Mouse (Mus musculus) lung, postnatal 0 days (tissue): Measurements from ENCODE around the gene Tax1bp3.
A peak's percentile ranks its signal among the peaks of the same experiment; 100 is the strongest.

Experiments used
- CTCF ChIP-seq: IDR thresholded peaks from 2 replicates; pipeline ENCODE4 v1.5.1; 2016; ENCODE audit warnings: antibody characterized with exemption, mild to moderate bottlenecking
- EP300 ChIP-seq: IDR thresholded peaks from 2 replicates; pipeline ENCODE4 v1.6.1; 2016; ENCODE audit warnings: antibody characterized with exemption, mild to moderate bottlenecking, control low read depth

DNA sequence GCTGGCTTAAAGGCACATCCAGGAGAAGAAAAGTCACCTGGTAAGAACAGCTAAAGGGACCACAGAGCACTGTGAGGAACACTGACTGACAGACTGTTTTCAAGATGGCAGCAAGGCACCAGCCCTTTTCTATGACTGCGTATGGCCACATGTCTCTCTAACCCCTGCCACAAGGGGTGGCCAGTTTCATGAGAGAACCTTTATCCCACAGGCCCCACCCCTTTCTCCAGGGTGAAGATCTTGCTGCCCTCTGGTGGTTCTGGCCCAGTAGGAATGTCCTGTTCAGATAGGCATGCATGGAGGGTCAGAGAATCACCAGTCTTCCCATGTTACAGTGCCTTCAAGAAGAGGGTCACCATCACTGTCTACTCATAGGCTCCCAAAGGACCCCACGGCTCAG, 47.1 kb downstream of the Tax1bp3 start:
- no peak for TF ChIP-seq EP300
- TF ChIP-seq CTCF, result peak; percentile 68
